Mouse (Mus musculus) adrenal gland (tissue): ENCODE data around the gene Mctp1.
"Not testable (repeated sequence)": the region's sequence is repeated elsewhere in the genome, so short reads cannot be mapped to it uniquely, and the experiment has no call there.

Source experiments
- intact Hi-C: fragments of 180-260 bp; cut with DNase I; formaldehyde crosslinking; loops from one replicate; pipeline ENCODE4 v1.15.1; 2025
- long read RNA-seq, 2 experiments: library from polyadenylated mRNA; unstranded; transcript quantifications; one replicate each; pipeline ENCODE4 v2.0.0; 2020; ENCODE audit warnings: borderline replicate concordance in 1 of 2; ENCODE audit not compliant: insufficient replicate concordance in 1 of 2

Mctp1 gene
- long read RNA-seq, experiment 1, partial matches to known transcripts, result 0 of 1 reads
- long read RNA-seq, experiment 1, other reads (novel, unspliced or antisense), result 1 of 1 reads
- long read RNA-seq, experiment 2, partial matches to known transcripts, result 1 of 2 reads
- long read RNA-seq, experiment 2, other reads (novel, unspliced or antisense), result 1 of 2 reads

GRCm38 (mm10) chr13:76383972-76384663 lies at the start of gene Mctp1:
Mctp1 (plus strand) TSS chr13:76384535.
- intact Hi-C loops, result no loop called here

GRCm38 (mm10) chr13:76345941-76346340 lies 38.4 kb upstream of the Mctp1 start:
- intact Hi-C loops, result not testable (repeated sequence)

DNA sequence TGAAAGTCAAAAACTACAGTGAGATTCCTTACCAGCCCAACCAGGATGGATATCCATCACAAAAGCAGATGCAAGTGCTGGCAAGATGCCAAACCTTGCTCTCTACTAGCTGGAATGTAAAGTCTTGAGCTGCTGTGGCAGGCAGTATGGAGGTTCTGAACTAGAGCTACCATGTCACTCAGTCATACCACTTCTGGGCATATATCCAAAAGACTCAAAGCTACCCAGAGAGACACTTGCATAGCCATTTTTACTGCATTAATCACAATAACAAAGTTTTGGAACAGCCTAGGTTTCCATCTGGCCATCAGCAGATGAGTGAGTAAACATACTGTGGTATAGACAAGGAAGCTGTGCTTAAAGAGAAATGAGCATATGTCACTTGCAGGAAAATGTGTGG lies 25.6 kb upstream of the Mctp1 start:
- intact Hi-C loops, result no loop called here

DNA sequence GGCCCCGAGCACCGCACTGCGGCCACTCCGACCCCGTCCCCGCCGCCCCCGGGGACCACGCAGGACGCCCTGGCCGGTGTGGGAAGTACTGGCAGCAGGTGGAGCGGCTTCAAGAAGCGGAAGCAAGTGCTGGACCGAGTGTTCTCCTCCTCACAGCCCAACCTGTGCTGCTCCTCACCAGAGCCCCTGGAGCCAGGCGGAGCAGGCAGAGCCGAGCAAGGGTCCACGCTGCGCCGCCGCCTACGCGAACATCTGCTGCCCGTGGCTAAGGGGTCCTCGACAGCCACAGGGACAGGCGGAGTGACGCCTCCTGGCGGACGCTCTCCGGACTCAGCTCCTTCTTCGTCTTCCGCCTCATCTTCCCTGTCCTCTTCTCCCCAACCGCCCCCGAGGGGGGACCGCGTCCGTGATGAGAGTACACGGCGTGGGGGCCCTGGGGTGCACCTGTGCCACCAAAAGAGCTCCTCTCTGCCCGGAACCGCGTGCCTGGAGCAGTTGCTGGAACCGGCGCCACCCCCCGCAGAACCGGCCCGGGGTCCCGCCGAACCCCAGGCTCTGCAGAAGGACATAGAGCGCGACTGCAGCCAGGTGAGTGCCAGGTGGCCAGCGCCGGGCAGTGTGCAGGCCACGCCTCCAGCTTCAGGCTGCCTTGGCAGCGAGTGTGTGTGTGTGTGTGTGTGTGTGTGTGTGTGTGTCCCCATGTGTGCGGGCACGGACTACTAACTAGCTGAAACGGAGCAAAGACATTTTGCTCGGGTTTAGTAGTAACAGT lies 515 bp downstream of the Mctp1 start:
- intact Hi-C loops, result no loop called here

DNA sequence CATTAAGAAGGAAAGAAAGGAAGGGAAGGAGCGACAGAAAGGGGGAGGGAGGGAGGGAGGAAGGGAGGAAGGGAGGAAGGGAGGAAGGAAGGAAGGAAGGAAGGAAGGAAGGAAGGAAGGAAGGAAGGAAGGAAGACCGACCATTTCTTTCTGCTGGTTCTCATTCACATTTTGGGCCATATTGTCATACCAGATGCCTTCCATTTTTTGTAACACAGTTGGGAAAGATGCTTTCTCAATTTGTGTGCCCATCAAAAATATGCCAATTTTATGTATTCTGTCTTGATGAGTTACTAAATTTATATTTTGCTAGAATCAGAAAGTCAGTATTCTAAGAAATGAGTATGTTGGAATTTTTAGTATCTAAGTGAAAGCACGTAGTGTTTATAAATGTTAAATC lies 4.3 kb downstream of the Mctp1 start:
- intact Hi-C loops, result no loop called here

DNA sequence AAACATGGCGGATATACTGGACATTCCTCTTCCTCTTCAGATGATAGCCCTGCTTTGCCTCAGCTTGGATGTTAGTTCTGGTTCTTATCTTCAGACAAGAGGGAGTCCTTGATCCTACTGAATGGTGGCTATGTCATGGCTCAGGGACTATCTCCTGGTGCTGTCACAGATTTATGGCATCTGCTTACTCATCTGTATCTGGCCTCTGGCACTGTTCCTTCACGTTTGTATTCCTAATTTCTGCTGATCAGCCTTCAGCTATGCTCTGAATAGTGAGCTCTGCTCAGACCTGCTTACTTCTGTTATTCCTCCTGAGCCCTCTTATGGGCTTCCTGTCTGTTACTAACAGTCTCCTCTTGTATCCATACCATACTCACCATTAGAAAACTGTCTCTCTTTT lies 7.6 kb downstream of the Mctp1 start:
- intact Hi-C loops, result no loop called here

- intact Hi-C loops, result no loop called here
Measured at GRCm38 (mm10) chr13:76393106-76393505, 8.8 kb downstream of the Mctp1 start.

- intact Hi-C loops, result no loop called here
Measured at GRCm38 (mm10) chr13:76395906-76396305, 11.6 kb downstream of the Mctp1 start.

DNA sequence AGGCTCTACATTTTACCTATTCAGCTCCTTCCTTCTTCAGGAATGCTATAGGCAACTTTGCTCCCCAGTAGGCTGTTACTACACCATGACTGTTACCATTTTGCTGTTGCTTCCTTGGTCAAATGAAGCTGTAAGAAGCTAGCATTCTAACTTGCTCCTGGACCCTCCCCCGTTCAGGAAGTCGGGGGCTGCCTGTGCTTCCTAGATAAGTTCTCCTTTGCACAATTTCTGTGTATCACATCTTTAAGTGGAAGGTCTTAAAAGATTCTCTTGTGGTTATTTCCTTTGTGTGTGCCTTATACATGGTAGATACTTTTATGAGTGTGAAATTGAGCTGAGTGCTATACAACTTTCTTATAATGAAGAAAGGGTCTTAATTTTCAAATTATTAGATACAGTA lies 25.0 kb downstream of the Mctp1 start:
- intact Hi-C loops, result no loop called here

GRCm38 (mm10) chr13:76410665-76411064 lies 26.3 kb downstream of the Mctp1 start:
- intact Hi-C loops, result loop anchor here (5.0 kb wide), 1 partner anchor 272 kb away; no protein-coding TSS in a partner anchor

DNA sequence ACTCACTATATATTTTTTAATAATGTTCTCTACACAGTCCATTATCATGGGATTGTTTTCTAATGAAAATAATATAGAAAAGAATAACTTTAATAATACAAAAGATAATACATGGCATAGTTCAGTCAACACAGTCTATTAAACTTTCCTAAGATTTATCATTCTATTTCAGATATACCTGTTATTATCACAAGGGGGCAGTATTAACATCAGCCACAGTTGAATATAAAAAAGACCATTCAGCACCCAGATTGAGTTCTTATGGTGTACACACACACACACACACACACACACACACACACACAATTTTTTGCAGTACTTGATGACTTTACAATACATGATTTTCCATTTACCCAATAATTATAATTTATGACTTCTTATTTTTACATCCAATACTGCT lies 31.0 kb downstream of the Mctp1 start:
- intact Hi-C loops, result no loop called here

GRCm38 (mm10) chr13:76420111-76420510 lies 35.8 kb downstream of the Mctp1 start:
- intact Hi-C loops, result no loop called here

DNA sequence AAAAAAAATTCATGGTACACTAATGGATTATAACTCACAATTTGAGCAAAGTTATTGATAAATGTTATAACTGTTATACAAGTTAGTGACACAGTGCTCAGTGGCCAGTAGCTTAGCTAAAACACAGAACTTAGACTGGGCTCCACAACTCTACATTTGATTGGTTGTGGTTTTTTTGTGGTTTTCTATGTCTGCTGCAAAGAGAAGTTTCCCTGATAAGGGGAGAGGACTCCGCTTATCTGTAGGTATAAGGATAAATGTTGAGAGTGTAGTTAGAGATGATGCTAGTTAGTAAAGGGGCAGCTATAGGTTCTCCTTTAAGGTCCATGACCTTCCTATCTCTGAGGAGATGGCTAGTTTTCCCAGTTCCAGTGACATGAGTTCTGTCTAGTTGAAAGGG lies 36.7 kb downstream of the Mctp1 start:
- intact Hi-C loops, result no loop called here

- intact Hi-C loops, result no loop called here
Measured at GRCm38 (mm10) chr13:76422124-76422523, 37.8 kb downstream of the Mctp1 start.

DNA sequence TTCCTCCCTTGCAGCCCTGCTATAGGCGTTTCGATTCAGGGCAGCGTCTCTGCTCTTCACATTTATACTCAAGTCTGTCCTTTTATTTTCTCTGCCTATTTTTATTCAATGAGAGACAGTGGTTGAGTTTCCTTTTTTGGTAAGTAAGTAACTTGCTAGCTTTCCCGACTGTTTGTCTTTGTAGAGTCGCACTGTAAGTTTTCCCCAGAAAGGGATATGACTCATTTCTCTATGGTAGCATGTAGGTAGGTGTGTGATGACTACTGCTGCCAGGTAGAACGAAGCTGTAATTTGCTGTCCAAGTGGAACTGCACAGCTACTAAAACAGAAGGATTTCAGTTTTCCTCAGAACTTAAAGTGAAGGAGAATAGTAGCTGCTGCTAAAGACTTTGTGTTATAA lies 45.1 kb downstream of the Mctp1 start:
- intact Hi-C loops, result no loop called here

DNA sequence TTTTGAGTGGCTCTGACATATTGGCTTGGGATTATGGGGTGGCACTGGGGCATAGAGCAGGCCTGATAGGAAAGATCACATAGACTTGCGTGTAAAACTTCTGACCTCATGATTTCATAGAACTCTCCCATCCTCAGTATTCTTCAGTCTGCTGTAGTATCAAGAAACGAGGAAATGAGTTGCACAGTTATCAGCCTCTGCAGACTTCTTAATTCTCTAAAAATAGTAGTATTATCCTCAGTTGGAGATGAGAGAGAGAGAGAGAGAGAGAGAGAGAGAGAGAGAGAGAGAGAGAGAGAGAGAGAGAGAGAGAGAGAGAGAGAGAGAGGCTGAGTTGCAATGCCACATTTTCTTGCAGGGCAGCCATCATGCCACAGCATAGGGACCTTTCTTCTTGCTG lies 45.6 kb downstream of the Mctp1 start:
- intact Hi-C loops, result no loop called here

DNA sequence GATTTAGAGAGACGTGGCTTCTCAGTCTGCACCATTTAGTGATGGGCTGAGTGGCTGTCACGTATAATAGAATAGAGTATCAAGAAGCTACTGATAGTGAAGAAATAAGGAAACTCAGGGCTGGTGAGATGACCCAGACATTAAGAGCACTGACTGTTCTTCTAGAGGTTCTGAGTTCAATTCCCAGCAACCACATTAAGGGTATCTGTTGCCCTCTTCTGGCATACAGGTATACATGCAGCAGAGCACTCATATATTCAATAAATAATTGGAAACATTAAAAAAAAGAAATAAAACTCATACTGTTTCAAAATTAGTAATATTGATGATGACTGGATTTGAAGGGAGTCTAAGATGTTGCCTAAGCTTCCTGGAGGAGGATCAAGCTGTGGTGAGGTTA lies 47.6 kb downstream of the Mctp1 start:
- intact Hi-C loops, result no loop called here

DNA sequence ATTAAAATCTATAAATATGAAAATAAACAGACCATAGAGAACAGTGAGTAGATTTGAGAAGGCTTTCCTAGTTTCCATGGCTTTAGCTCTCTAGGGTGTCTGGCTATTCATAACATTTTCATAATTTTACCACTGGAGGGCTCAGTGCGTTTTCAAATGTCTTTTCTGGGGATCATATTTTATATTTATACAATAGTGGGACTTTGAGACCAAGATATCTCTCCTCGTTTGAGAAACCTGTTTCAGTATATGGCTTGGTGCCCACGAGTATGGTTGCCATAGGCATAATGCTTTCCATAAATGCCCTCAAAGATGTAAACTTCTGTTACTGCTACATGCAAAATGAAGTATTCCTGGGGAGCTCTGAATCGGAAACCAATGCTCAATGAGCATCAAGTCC lies 49.1 kb downstream of the Mctp1 start:
- intact Hi-C loops, result no loop called here

GRCm38 (mm10) chr13:76436426-76436825 lies 52.1 kb downstream of the Mctp1 start:
- intact Hi-C loops, result no loop called here

- intact Hi-C loops, result no loop called here
Measured at GRCm38 (mm10) chr13:76438765-76439164, 54.4 kb downstream of the Mctp1 start.

- intact Hi-C loops, result no loop called here
Measured at GRCm38 (mm10) chr13:76446059-76446458, 61.7 kb downstream of the Mctp1 start.

GRCm38 (mm10) chr13:76447528-76447927 lies 63.2 kb downstream of the Mctp1 start:
- intact Hi-C loops, result no loop called here

DNA sequence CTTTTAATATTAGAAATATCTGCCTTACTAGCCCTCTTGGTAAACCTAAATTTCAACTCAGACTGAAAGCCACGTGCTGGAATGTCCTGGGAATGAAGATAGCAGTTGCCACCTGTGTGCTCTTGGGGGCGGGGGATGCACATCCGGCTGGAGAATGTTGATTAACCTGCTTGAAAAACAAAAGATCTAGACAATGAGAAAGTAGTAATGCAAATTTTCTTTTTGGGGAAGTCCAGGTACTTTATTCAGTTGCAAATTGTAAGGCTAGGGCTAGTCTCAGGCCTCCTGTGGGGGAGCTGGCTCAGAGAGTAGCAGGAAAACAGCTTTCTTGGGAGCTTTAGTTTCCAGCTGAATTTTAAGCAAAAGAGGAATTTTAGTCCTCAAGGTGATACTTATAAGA lies 67.2 kb downstream of the Mctp1 start:
- intact Hi-C loops, result not testable (repeated sequence)
